Mouse (Mus musculus) limb, embryonic 12.5 days (tissue): ENCODE measurements around the gene Mad1l1. TPM values are rescaled to one million over a fixed set of nuclear protein-coding genes. Genes with fewer than 3 reads are reported as not detected.
A peak's percentile ranks its signal among the peaks of the same experiment; 100 is the strongest.

Source experiments
- ATAC-seq: fragments of 200-750 bp; cut with Nextera tagmentation; 2 replicates; pipeline ENCODE4 v1.8.0; 2017; ENCODE audit warnings: low read depth, moderate TSS enrichment; ENCODE audit not compliant: insufficient number of reproducible peaks, insufficient read depth, low FRiP score, low TSS enrichment
- H3K27ac ChIP-seq: fragments of 300-500 bp; sonication (generic); 2 replicates; pipeline ENCODE4 v1.5.1; 2016; ENCODE audit warnings: mild to moderate bottlenecking, moderate library complexity
- H3K27me3 ChIP-seq: fragments of 300-500 bp; sonication (generic); 2 replicates; pipeline ENCODE4 v1.6.1; 2016; ENCODE audit warnings: mild to moderate bottlenecking, moderate library complexity
- H3K36me3 ChIP-seq: fragments of 300-500 bp; sonication (generic); 2 replicates; pipeline ENCODE4 v1.6.1; 2016; ENCODE audit warnings: mild to moderate bottlenecking, moderate library complexity
- H3K4me1 ChIP-seq: fragments of 300-500 bp; sonication (generic); replicated peaks from 2 replicates; pipeline ENCODE4 v1.6.1; 2016
- H3K4me2 ChIP-seq: fragments of 300-500 bp; sonication (generic); 2 replicates; pipeline ENCODE4 v1.6.1; 2016; ENCODE audit warnings: mild to moderate bottlenecking, moderate library complexity
- H3K4me3 ChIP-seq: fragments of 300-500 bp; sonication (generic); replicated peaks from 2 replicates; pipeline ENCODE4 v1.5.1; 2016; ENCODE audit warnings: mild to moderate bottlenecking
- H3K9ac ChIP-seq: fragments of 300-500 bp; sonication (generic); replicated peaks from 2 replicates; pipeline ENCODE4 v1.6.1; 2016; ENCODE audit warnings: mild to moderate bottlenecking, moderate library complexity
- H3K9me3 ChIP-seq: fragments of 300-500 bp; sonication (generic); 2 replicates; pipeline ENCODE4 v1.6.1; 2016; ENCODE audit warnings: mild to moderate bottlenecking, moderate library complexity
- WGBS: fragments of 180-500 bp; shearing (Covaris S2); methylation state at CpG from one replicate; pipeline ENCODE4 v1.1.7; 2016; 5-methylcytosine and 5-hydroxymethylcytosine counted together
- polyA plus RNA-seq: library from polyadenylated mRNA; unstranded; fragments of >200 nt; fragmentation: Nextera tagmentation; extraction: Ambion mirVana; gene quantifications from 2 replicates; pipeline ENCODE4 v1.2.1, GENCODE M21; 2016

Gene Mad1l1
- polyA plus RNA-seq, 1 experiment from 2014 or later: 55.9 TPM

GRCm38 (mm10) chr5:140324058-140324457, 2.7 kb upstream of the Mad1l1 start:
- H3K27ac ChIP-seq: no peak overlapping the region
- WGBS: 92% methylated on average over 5 of the region's 5 CpGs
- peaks cover 36% of the 10 kb centered on the region for H3K36me3 ChIP-seq
- no peak for ATAC-seq
- no peak overlapping the region for H3K9ac ChIP-seq
- H3K4me3 ChIP-seq: no peak overlapping the region
- no peak overlapping the region for H3K4me2 ChIP-seq
- peaks cover 19% of the 10 kb centered on the region for H3K4me1 ChIP-seq
- H3K9me3 ChIP-seq: no peaks in the 10 kb centered on the region
- no peaks in the 10 kb centered on the region for H3K27me3 ChIP-seq

- ATAC-seq: no peak
- Histone ChIP-seq H3K4me3 (peak overlapping the region; percentile 96), H3K27ac (peak overlapping the region; percentile 87), H3K4me1 (peaks cover 22% of the 10 kb centered on the region), H3K27me3 (no peaks in the 10 kb centered on the region), H3K36me3 (peaks cover 18% of the 10 kb centered on the region; the same call in 1 of the 2 replicates), H3K9ac (peak overlapping the region; percentile 99), H3K9me3 (no peaks in the 10 kb centered on the region), H3K4me2 (peak overlapping the region; percentile 68)
- WGBS: 3% methylated on average over 17 of the region's 17 CpGs
Measured at GRCm38 (mm10) chr5:140321756-140322575, 614 bp upstream of the Mad1l1 start.

GRCm38 (mm10) chr5:140316716-140317115, 4.6 kb downstream of the Mad1l1 start:
- peaks cover 38% of the 10 kb centered on the region for H3K36me3 ChIP-seq

GRCm38 (mm10) chr5:140307602-140308001, 13.8 kb downstream of the Mad1l1 start:
- no peak overlapping the region for H3K27ac ChIP-seq
- no peak for ATAC-seq
- H3K4me2 ChIP-seq: no peak overlapping the region
- no peak overlapping the region for H3K9ac ChIP-seq
- no peaks in the 10 kb centered on the region for H3K4me1 ChIP-seq
- H3K4me3 ChIP-seq: no peak overlapping the region
- no peaks in the 10 kb centered on the region for H3K9me3 ChIP-seq
- H3K36me3 ChIP-seq: peaks cover 97% of the 10 kb centered on the region
- H3K27me3 ChIP-seq: no peaks in the 10 kb centered on the region
- WGBS: 93% methylated on average over 14 of the region's 14 CpGs

More at GRCm38 (mm10) chr5:140316716-140317115, 4.6 kb downstream of the Mad1l1 start:
- Histone ChIP-seq H3K4me2 (no peak overlapping the region), H3K4me3 (no peak overlapping the region), H3K9me3 (no peaks in the 10 kb centered on the region), H3K9ac (no peak overlapping the region), H3K27ac (no peak overlapping the region), H3K4me1 (peaks cover 25% of the 10 kb centered on the region), H3K27me3 (no peaks in the 10 kb centered on the region)
- ATAC-seq: no peak
- WGBS: 83% methylated on average over 3 of the region's 3 CpGs

- Histone ChIP-seq H3K4me2 (no peak overlapping the region), H3K27me3 (no peaks in the 10 kb centered on the region), H3K36me3 (peaks cover 96% of the 10 kb centered on the region), H3K27ac (no peak overlapping the region), H3K9ac (no peak overlapping the region), H3K4me3 (no peak overlapping the region), H3K9me3 (no peaks in the 10 kb centered on the region), H3K4me1 (no peaks in the 10 kb centered on the region)
- ATAC-seq: no peak
- 90% methylated on average over 8 of the region's 8 CpGs for WGBS
Measured at GRCm38 (mm10) chr5:140306016-140306415, 15.3 kb downstream of the Mad1l1 start.

- no peaks in the 10 kb centered on the region for H3K9me3 ChIP-seq
- no peaks in the 10 kb centered on the region for H3K4me1 ChIP-seq
- no peaks in the 10 kb centered on the region for H3K27me3 ChIP-seq
- H3K27ac ChIP-seq: no peak overlapping the region
- no peak for ATAC-seq
- no peak overlapping the region for H3K4me2 ChIP-seq
- peaks cover 86% of the 10 kb centered on the region for H3K36me3 ChIP-seq
- H3K9ac ChIP-seq: no peak overlapping the region
- 96% methylated on average over 3 of the region's 4 CpGs for WGBS
- H3K4me3 ChIP-seq: no peak overlapping the region
Measured at GRCm38 (mm10) chr5:140298291-140298690, 23.1 kb downstream of the Mad1l1 start.

- no peak for ATAC-seq
- Histone ChIP-seq H3K4me1 (no peaks in the 10 kb centered on the region), H3K27ac (no peak overlapping the region), H3K9ac (no peak overlapping the region), H3K4me2 (no peak overlapping the region), H3K9me3 (no peaks in the 10 kb centered on the region), H3K27me3 (no peaks in the 10 kb centered on the region), H3K4me3 (no peak overlapping the region), H3K36me3 (peaks cover 79% of the 10 kb centered on the region)
- WGBS: 92% methylated on average over 1 of the region's 1 CpGs
Measured at GRCm38 (mm10) chr5:140292152-140292551, 29.2 kb downstream of the Mad1l1 start.

- no peaks in the 10 kb centered on the region for H3K9me3 ChIP-seq
- no peak overlapping the region for H3K9ac ChIP-seq
- no peak overlapping the region for H3K4me2 ChIP-seq
- H3K36me3 ChIP-seq: peaks cover 82% of the 10 kb centered on the region
- H3K27ac ChIP-seq: no peak overlapping the region
- H3K27me3 ChIP-seq: no peaks in the 10 kb centered on the region
- 94% methylated on average over 2 of the region's 2 CpGs for WGBS
- H3K4me1 ChIP-seq: no peaks in the 10 kb centered on the region
- H3K4me3 ChIP-seq: no peak overlapping the region
- ATAC-seq: no peak
Measured at GRCm38 (mm10) chr5:140289161-140289560, 32.2 kb downstream of the Mad1l1 start.

- Histone ChIP-seq H3K4me2 (no peak overlapping the region), H3K9me3 (no peaks in the 10 kb centered on the region), H3K27ac (no peak overlapping the region), H3K4me1 (no peaks in the 10 kb centered on the region), H3K36me3 (peaks cover 81% of the 10 kb centered on the region), H3K4me3 (no peak overlapping the region), H3K9ac (no peak overlapping the region), H3K27me3 (no peaks in the 10 kb centered on the region)
- WGBS: 76% methylated on average over 3 of the region's 3 CpGs
- no peak for ATAC-seq
Measured at GRCm38 (mm10) chr5:140288287-140288686, 33.1 kb downstream of the Mad1l1 start.

- WGBS: 83% methylated on average over 2 of the region's 2 CpGs
- no peak overlapping the region for H3K4me2 ChIP-seq
- peaks cover 5% of the 10 kb centered on the region; the same call in 1 of the 2 replicates for H3K4me1 ChIP-seq
- H3K27ac ChIP-seq: no peak overlapping the region
- H3K4me3 ChIP-seq: no peak overlapping the region
- peaks cover 71% of the 10 kb centered on the region for H3K36me3 ChIP-seq
- no peak overlapping the region for H3K9ac ChIP-seq
- ATAC-seq: no peak
- no peaks in the 10 kb centered on the region for H3K9me3 ChIP-seq
- H3K27me3 ChIP-seq: no peaks in the 10 kb centered on the region
Measured at GRCm38 (mm10) chr5:140284761-140285160, 36.6 kb downstream of the Mad1l1 start.

GRCm38 (mm10) chr5:140284011-140284410, 37.3 kb downstream of the Mad1l1 start:
- no peaks in the 10 kb centered on the region for H3K27me3 ChIP-seq
- no peaks in the 10 kb centered on the region for H3K9me3 ChIP-seq
- H3K4me3 ChIP-seq: no peak overlapping the region
- H3K9ac ChIP-seq: no peak overlapping the region
- WGBS: 94% methylated on average over 2 of the region's 2 CpGs
- no peak for ATAC-seq
- peaks cover 69% of the 10 kb centered on the region for H3K36me3 ChIP-seq
- H3K27ac ChIP-seq: no peak overlapping the region
- H3K4me2 ChIP-seq: no peak overlapping the region
- H3K4me1 ChIP-seq: peaks cover 5% of the 10 kb centered on the region; the same call in 1 of the 2 replicates

GRCm38 (mm10) chr5:140282900-140283299, 38.5 kb downstream of the Mad1l1 start:
- WGBS: 92% methylated on average over 3 of the region's 3 CpGs
- H3K4me1 ChIP-seq: peaks cover 5% of the 10 kb centered on the region; the same call in 1 of the 2 replicates
- H3K9ac ChIP-seq: no peak overlapping the region
- H3K36me3 ChIP-seq: peaks cover 70% of the 10 kb centered on the region
- no peak overlapping the region for H3K4me3 ChIP-seq
- no peak overlapping the region for H3K4me2 ChIP-seq
- H3K27ac ChIP-seq: no peak overlapping the region
- ATAC-seq: no peak
- H3K27me3 ChIP-seq: no peaks in the 10 kb centered on the region
- H3K9me3 ChIP-seq: no peaks in the 10 kb centered on the region
